Mouse (Mus musculus) kidney, embryonic 14.5 days (tissue): Measurements from ENCODE around the gene Rbfox2. TPM values are rescaled to one million over a fixed set of nuclear protein-coding genes. Genes with fewer than 3 reads are reported as not detected.

ENCODE experiments used
- ATAC-seq: fragments of 200-750 bp; cut with Nextera tagmentation; 2 replicates; pipeline ENCODE4 v1.8.0; 2017; ENCODE audit warnings: moderate number of reproducible peaks, mild to moderate bottlenecking, moderate TSS enrichment, moderate library complexity; ENCODE audit not compliant: low FRiP score, low TSS enrichment
- H3K27ac ChIP-seq: fragments of 300-500 bp; sonication (generic); 2 replicates; pipeline ENCODE4 v1.5.1; 2014; ENCODE audit warnings: low read depth, mild to moderate bottlenecking, low read length, moderate library complexity, mixed read lengths
- H3K27me3 ChIP-seq: fragments of 300-500 bp; sonication (generic); 2 replicates; pipeline ENCODE4 v1.6.1; 2014; ENCODE audit warnings: mild to moderate bottlenecking, low read length; ENCODE audit not compliant: control insufficient read depth, insufficient read depth
- H3K36me3 ChIP-seq: fragments of 300-500 bp; sonication (generic); 2 replicates; pipeline ENCODE4 v1.6.1; 2014; ENCODE audit warnings: low read length, mixed read lengths; ENCODE audit not compliant: control insufficient read depth, insufficient read depth
- H3K4me1 ChIP-seq: fragments of 300-500 bp; sonication (generic); 2 replicates; pipeline ENCODE4 v1.6.1; 2014; ENCODE audit warnings: low read length, mixed read lengths; ENCODE audit not compliant: control insufficient read depth, insufficient read depth
- H3K4me2 ChIP-seq: fragments of 300-500 bp; sonication (generic); replicated peaks from 2 replicates; pipeline ENCODE4 v1.6.1; 2014; ENCODE audit warnings: low read depth, mild to moderate bottlenecking, low read length
- H3K4me3 ChIP-seq: fragments of 300-500 bp; sonication (generic); 2 replicates; pipeline ENCODE4 v1.5.1; 2014; ENCODE audit warnings: mild to moderate bottlenecking, low read length
- H3K9ac ChIP-seq: fragments of 300-500 bp; sonication (generic); 2 replicates; pipeline ENCODE4 v1.6.1; 2014; ENCODE audit warnings: low read depth, mild to moderate bottlenecking, low read length, moderate library complexity
- H3K9me3 ChIP-seq: fragments of 300-500 bp; sonication (generic); 2 replicates; pipeline ENCODE4 v1.6.1; 2016; ENCODE audit warnings: low read length; ENCODE audit not compliant: control insufficient read depth
- WGBS: fragments of 180-500 bp; shearing (Covaris S2); extraction: QIAGEN DNeasy Blood & Tissue Kit; methylation state at CpG from one replicate; pipeline ENCODE4 v1.1.7; 2014; 5-methylcytosine and 5-hydroxymethylcytosine counted together
- polyA plus RNA-seq: library from polyadenylated mRNA; unstranded; fragments of >200 nt; fragmentation: Nextera tagmentation; extraction: Ambion mirVana; gene quantifications from 2 replicates; pipeline ENCODE4 v1.2.1, GENCODE M21; 2014

Gene Rbfox2
- polyA plus RNA-seq, 1 experiment from 2014 or later: 64.6 TPM

- no peaks in the 10 kb centered on the region for H3K27me3 ChIP-seq
- H3K4me1 ChIP-seq: peaks cover 21% of the 10 kb centered on the region
- no peak overlapping the region for H3K9ac ChIP-seq
- no peak overlapping the region for H3K4me3 ChIP-seq
- H3K27ac ChIP-seq: no peak overlapping the region; the same call in 1 of the 2 replicates
- WGBS: 47% methylated on average over 2 of the region's 2 CpGs
- ATAC-seq: no peak
- no peak overlapping the region for H3K4me2 ChIP-seq
- H3K9me3 ChIP-seq: no peaks in the 10 kb centered on the region
- no peaks in the 10 kb centered on the region for H3K36me3 ChIP-seq
Observed at GRCm38 (mm10) chr15:77254128-77254527, 52.7 kb downstream of the Rbfox2 start.

- no peaks in the 10 kb centered on the region for H3K27me3 ChIP-seq
- H3K4me2 ChIP-seq: no peak overlapping the region
- H3K36me3 ChIP-seq: no peaks in the 10 kb centered on the region
- H3K4me1 ChIP-seq: peaks cover 17% of the 10 kb centered on the region
- ATAC-seq: no peak
- no peaks in the 10 kb centered on the region for H3K9me3 ChIP-seq
- 87% methylated on average over 3 of the region's 3 CpGs for WGBS
- no peak overlapping the region for H3K4me3 ChIP-seq
- no peak overlapping the region for H3K27ac ChIP-seq
- no peak overlapping the region for H3K9ac ChIP-seq
Observed at GRCm38 (mm10) chr15:77251706-77252105, 55.1 kb downstream of the Rbfox2 start.

DNA sequence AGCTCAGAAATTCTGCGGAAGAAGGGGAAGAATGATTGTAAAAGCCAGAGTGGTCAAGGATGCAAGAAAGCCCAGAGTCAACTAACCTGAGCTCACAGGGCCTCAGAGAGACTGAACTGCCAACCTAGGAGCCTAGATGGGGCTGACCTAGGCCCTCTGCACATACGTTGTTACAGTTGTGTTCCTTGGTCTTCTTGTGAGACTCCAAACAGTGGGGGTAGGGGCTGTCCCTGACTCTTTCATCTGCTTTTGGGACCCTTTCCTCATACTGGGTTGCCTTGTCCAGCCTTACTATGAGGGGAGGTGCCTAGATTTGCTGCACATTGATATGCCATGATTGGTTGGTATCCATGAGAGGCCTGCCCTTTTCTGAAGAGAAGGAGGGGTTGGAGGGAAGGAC, 56.0 kb downstream of the Rbfox2 start:
- Histone ChIP-seq H3K27me3 (no peaks in the 10 kb centered on the region), H3K4me1 (peaks cover 24% of the 10 kb centered on the region), H3K27ac (no peak overlapping the region), H3K4me2 (no peak overlapping the region), H3K9me3 (no peaks in the 10 kb centered on the region), H3K9ac (no peak overlapping the region), H3K4me3 (no peak overlapping the region), H3K36me3 (no peaks in the 10 kb centered on the region)
- 92% methylated on average over 2 of the region's 2 CpGs for WGBS
- ATAC-seq: no peak

DNA sequence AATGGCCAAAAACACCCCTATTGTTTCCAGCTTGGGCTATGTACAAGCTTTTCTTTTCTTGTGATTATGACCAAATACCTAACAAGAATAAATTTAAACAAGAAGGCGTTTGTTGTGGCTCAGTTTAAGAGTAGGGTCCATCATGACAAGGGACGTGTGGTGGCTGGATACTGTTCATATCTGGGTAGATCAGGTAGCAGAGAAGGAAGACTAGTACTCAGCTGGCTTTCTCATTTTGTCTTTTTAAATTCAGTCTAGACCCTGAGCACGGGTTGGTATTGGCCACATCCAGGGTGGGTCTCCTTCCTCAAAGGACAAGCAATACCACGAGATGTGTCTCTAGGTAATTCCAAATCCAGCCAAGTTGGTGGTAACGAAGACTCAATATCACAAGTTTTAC, 57.4 kb downstream of the Rbfox2 start:
- H3K4me3 ChIP-seq: no peak overlapping the region
- H3K4me1 ChIP-seq: peaks cover 28% of the 10 kb centered on the region
- no peak overlapping the region for H3K9ac ChIP-seq
- no peaks in the 10 kb centered on the region for H3K9me3 ChIP-seq
- H3K4me2 ChIP-seq: no peak overlapping the region
- 90% methylated on average over 5 of the region's 5 CpGs for WGBS
- no peak overlapping the region for H3K27ac ChIP-seq
- ATAC-seq: no peak
- H3K27me3 ChIP-seq: no peaks in the 10 kb centered on the region
- H3K36me3 ChIP-seq: no peaks in the 10 kb centered on the region

- Histone ChIP-seq H3K9me3 (no peaks in the 10 kb centered on the region), H3K9ac (no peak overlapping the region), H3K27me3 (no peaks in the 10 kb centered on the region), H3K4me2 (peak overlapping the region; percentile 12; the same call in 1 of the 2 replicates), H3K4me1 (peaks cover 13% of the 10 kb centered on the region), H3K4me3 (no peak overlapping the region; the same call in 1 of the 2 replicates), H3K36me3 (no peaks in the 10 kb centered on the region), H3K27ac (peak overlapping the region; percentile 47; the same call in 1 of the 2 replicates)
- peak; percentile 71; the same call in 1 of the 2 replicates for ATAC-seq
- WGBS: 19% methylated on average over 11 of the region's 11 CpGs
Observed at GRCm38 (mm10) chr15:77245418-77246365, 61.1 kb downstream of the Rbfox2 start.

GRCm38 (mm10) chr15:77244634-77245033, 62.2 kb downstream of the Rbfox2 start:
- no peaks in the 10 kb centered on the region for H3K9me3 ChIP-seq
- H3K27ac ChIP-seq: no peak overlapping the region
- no peak overlapping the region for H3K9ac ChIP-seq
- H3K36me3 ChIP-seq: no peaks in the 10 kb centered on the region
- H3K27me3 ChIP-seq: no peaks in the 10 kb centered on the region
- no peak for ATAC-seq
- WGBS: 84% methylated on average over 5 of the region's 5 CpGs
- no peak overlapping the region for H3K4me3 ChIP-seq
- no peak overlapping the region for H3K4me2 ChIP-seq
- H3K4me1 ChIP-seq: peaks cover 13% of the 10 kb centered on the region

- Histone ChIP-seq H3K4me3 (no peak overlapping the region), H3K4me2 (no peak overlapping the region), H3K9me3 (no peaks in the 10 kb centered on the region), H3K27me3 (no peaks in the 10 kb centered on the region), H3K4me1 (peaks cover 13% of the 10 kb centered on the region), H3K27ac (no peak overlapping the region), H3K36me3 (no peaks in the 10 kb centered on the region), H3K9ac (no peak overlapping the region)
- WGBS: 86% methylated on average over 5 of the region's 5 CpGs
- no peak for ATAC-seq
Observed at GRCm38 (mm10) chr15:77243876-77244560, 62.8 kb downstream of the Rbfox2 start.

DNA sequence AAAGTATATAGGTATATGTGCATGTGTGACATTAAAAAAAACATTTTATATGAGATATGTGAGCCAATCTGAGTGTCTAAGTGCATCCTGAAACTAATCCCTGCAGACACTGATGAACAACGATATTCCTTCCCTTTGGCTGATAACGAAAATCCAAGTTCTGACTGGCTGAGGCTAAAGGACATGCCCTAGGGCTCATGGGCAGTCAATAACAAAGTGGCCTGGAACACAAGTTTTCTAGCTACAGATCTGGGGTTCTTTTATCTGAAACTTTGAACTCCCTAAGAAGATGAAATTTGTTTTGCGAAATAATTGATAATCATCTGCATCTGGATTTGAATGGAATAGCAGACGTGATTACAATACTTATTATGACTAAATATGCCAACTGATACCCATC, 66.2 kb downstream of the Rbfox2 start:
- Histone ChIP-seq H3K4me1 (peaks cover 5% of the 10 kb centered on the region), H3K36me3 (no peaks in the 10 kb centered on the region), H3K27me3 (no peaks in the 10 kb centered on the region), H3K4me3 (no peak overlapping the region), H3K27ac (no peak overlapping the region), H3K4me2 (no peak overlapping the region), H3K9ac (no peak overlapping the region), H3K9me3 (no peaks in the 10 kb centered on the region)
- no peak for ATAC-seq
- 72% methylated on average over 4 of the region's 4 CpGs for WGBS

GRCm38 (mm10) chr15:77239564-77239963, 67.2 kb downstream of the Rbfox2 start:
- H3K4me3 ChIP-seq: no peak overlapping the region
- H3K4me2 ChIP-seq: no peak overlapping the region
- peaks cover 4% of the 10 kb centered on the region; the same call in 1 of the 2 replicates for H3K4me1 ChIP-seq
- H3K9me3 ChIP-seq: no peaks in the 10 kb centered on the region
- no peak overlapping the region for H3K9ac ChIP-seq
- H3K36me3 ChIP-seq: no peaks in the 10 kb centered on the region
- no peak overlapping the region for H3K27ac ChIP-seq
- no peak for ATAC-seq
- WGBS: 89% methylated on average over 4 of the region's 4 CpGs
- H3K27me3 ChIP-seq: no peaks in the 10 kb centered on the region
